Mouse (Mus musculus) gastrocnemius, postnatal 25 days (tissue): ENCODE data around the gene Tmem206. TPM values are rescaled to one million over a fixed set of nuclear protein-coding genes. Genes with fewer than 3 reads are reported as not detected.

ENCODE experiments used
- DNase-seq: peaks from one replicate; pipeline ENCODE4 v3.0.0; 2022
- total RNA-seq, 2 experiments: library from RNA; stranded (reverse); gene quantifications; 1 replicate in 1 of 2; 2 replicates in 1 of 2; pipeline ENCODE4 v1.2.3; 2021

The Tmem206 gene
- total RNA-seq, 2 experiments from 2014 or later: 1.2 to 1.3 TPM

DNA sequence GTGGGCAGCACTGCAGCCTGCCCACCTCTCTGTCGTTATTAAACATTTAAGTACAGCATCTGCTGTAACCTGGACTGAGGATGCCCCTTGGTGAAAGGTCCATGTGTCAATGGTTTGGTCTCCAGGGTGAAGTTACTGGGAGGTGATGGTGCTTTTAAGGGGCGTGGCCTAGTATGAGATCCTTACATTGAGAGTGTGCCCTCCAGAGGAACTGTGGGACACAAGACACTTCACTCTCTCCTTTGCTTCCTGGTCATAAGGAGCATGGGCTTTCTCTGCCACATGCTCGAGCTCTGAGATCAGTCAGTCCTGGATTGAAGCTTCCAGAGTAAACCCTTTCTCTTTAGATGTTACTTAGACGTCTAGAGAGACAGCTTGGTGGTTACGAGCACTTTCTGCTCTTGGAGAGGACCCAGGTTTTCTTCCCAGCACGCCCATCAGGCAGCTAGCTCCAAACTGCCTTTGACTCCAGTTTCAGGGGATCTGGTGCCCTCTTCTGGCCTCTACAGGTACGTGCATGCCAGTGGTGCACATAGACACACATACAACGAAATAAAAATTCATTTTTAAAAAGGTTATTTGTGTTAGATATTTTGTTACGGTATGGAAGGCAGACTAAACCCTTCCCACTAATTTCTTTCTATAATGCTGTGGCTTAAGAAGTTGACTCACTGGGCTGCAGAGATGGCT, 17.8 kb upstream of the Tmem206 start:
- no peak for DNase-seq

DNA sequence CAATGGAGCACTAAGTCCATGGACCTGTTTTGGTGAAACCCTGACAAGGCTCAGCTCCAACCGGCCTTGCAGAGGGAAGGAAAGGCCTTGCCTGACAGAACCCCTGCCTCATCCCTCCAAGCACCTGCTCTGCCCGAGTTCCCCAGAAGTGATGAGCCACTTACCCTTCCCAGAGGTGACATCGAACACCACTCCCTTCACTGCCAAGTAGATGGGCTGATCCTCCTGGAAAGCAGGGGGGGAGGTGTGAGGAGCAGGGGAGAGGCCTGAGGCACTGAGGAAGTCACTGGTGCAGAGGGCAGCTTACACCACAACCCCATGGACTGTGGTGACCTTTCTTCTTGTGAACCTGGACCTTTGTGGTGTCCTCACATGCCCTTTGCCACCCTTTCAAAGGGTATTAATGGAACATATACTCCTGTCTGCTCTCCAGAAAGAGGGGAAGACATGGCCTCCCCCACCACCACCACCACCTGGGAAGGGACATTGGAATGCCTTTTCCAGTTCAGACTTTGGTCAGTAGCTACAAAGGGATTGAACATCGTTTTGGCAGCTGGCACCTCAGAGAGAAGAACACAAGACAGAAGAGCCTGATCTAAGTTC, 14.3 kb upstream of the Tmem206 start:
- peak; percentile 51 for DNase-seq

DNA sequence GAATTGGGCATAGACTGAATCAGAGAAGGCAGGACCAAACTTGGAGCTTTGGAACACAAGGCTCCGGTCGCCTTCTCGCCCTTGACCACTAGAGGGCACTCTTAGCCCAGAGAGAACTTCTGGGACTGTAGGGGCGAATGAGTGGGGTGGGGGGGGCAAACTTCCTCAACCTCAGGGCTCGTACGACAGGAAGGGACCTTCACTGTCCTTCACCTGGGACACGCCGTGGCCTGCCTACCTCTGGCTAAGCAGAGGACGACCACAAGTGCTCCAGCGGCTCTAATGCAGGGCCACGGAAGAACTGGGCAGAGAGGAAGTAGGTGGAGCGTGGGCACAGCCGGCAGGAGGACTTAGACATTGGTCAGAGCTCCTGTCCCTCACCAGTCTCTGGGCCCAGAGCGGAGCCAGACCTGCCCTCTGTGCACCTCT, 13.2 kb upstream of the Tmem206 start:
- peak; percentile 82 for DNase-seq

DNA sequence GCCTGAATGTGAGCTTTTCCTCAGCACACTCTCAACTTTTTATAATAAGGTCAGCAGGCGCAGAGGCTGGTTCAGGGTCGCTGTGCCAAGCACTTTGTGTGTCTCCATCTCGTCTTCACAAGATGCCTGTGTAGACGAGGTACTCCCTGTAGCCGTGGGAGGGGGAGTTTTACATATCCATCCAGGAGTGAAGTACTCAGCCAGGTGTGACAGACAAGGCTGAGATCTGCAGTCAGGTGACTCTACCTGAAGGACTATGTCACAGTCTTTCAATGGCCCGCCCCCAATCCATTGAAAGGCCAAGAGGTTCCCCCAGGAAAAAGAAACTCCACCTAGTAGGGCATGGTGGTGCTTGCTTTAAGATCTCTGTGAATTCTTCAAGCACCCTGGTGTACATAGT, 12.6 kb upstream of the Tmem206 start:
- no peak for DNase-seq

DNA sequence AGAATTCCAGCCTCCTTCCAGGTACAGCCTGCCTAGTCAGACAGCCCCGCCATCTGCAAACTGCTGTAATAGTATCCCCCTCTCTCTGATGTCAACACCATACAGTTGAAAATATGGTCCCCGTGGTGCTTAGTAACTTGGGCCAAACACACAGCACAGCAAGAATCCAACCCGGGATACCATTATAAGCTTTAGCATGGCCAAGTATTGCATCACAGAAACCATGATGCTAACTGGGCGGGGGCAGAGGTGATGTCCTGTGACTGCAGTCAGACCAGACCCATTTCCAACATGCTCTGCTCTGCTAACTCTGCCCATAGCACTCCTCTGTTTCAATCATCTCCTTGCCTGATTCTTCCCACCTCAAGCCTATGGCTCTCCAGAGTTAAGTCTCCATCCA, 11.8 kb upstream of the Tmem206 start:
- DNase-seq: no peak

DNA sequence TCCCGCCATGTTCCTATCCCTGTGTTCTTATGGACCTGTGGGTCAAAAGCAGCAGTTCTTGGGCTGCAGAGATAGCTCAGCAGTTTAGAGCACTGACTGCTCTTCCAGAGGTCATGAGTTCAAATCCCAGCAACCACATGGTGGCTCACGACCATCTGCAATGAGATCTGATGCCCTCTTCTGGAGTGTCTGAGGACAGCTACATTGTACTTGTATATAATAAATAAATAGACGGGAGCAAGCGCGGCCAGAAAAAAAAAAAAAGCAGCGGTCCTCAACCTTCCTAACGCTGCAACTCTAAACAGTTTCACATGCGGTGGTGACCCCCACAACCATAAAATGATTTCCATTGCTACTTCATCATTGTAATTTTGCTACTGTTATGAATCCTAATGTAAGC, 8.9 kb upstream of the Tmem206 start:
- no peak for DNase-seq

DNA sequence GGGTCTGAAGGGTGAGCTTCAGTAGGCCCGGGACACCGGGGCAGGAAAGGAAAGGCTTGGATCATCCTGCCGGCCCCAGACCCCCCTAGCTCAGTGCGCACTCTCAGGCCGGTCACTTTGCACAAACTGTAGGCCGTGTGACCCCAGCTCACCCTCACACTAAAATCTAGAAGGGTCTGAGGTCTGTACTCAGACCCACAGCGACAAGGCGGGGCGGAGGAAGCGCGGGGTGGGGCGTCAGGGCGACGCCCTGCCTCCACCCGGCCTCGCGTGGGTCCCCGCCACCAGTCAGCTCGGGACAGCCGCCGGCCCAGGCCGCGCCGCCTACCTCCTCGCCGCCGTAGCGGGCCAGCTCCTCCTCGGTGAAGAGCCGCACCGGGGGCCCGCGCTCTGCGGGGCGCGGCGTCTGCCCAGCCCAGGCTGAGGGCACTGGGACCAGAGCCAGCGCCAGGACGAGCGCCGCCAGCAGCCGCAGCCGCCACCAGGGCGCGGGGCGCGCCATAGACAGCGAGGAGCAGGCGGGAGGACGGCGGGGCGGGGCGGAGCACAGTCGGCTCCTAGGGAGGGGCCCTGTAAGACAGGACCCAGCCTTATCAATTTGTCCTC, 8.0 kb upstream of the Tmem206 start, which contains the start of gene Nenf:
TSS of gene Nenf (minus strand) at position 604 of the 606 bp plus-strand sequence.
- peak; percentile 81 for DNase-seq

DNA sequence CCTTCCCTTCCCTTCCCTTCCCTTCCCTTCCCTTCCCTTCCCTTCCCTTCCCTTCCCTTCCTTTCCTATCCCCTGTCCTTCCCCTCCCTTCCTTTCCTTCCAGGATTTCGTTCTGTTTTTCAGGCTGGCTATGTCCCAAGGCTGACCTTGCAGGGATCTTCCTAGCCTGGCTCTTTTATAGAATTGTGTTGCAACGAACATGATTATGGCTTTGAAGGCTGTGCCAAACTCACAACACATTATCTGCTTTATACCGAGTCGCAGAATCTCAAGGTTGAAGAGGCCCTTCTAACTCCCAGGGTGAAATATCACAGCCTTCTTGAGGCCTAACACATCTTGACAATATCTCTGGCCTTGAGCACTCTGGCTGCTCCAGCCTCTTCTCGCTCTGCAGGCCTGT, 7.0 kb upstream of the Tmem206 start:
- DNase-seq: no peak

DNA sequence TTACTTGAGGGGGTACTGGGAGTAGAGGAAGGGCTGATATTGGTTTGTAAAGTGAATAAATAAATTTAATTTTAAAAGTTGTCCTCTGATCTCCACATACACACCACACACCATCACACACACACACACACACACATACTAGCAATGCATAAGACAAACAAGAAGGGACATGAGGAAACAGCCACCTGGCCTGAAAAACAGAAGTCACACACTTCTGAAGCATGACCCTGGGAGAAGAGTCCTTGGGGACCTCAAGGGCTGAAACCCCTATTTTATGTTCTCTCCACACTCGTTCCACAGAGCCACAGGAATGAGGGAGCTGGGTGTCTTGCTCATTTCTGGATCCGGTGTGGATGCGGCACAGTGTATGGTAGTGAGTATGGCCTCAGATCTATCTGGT, 2.3 kb upstream of the Tmem206 start:
- no peak for DNase-seq

DNA sequence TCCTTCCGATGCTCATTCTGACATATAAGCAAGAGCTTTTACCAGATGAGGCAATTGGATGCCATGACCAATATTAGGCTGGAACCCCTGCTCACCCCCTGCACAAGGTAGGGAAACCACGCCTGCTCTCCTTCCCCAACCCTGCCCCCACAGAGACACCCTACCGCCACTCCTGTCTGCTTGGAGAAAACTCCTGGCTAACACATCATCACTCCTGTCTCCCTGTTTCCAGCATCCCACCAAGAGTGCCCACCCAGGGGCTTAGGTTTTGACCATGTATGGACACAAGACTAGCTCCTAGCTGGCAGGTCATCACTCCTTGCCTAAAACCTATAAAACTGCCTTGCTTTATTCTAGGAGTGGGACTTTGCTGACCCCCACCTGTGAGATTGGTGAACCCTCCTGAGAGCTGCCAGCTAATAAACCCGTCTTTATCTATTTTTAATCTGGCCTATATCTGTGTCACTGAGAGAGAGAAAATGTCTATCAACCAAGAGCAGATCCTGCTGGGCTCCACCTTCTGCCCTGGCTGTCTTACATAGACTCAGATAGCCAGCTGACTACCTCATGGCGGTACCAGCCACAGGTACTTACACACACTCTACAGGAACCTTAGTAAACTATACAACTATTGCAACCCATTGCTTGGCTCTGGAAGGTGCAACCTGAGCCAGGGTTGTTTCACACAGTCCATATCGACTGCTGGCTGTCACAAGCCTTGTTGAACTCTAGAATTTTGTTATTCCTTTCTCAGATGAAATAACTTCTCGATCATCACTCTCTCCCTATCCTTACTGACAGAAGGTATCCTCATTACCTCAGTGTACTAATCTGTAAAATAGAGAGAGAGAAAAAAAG, 750 bp upstream of the Tmem206 start:
- DNase-seq: no peak

DNA sequence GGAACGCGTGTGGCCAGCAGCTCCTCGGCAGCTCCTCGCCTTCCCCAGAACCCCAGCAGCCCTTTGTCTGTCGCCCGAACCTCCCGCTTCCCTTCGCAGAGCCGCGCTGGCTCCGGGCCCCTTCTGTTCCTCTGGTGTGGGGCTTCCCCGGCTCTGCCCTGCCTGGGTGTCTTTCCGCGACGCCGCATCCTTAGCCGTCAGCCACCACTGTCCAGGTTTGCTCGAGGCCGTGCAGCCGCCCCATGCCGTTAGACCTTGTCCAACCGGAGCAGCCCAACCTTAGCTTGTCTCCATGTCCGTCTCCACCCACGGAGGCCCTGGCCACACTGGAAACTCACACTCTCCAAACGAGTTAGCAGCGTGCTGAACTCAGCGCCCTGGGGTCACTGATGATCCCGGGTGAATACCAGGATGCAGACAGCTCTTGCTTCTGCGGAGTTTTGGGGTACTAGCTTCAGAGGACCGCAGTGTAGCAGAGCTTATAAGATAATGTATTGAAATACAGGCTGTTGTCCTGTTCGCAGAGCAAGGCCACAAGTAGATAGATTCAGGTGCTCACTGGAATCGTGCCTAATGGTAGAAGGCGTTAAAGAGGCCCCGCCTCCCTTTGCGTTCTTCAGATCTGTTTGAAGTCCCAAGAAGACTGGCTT, 646 bp downstream of the Tmem206 start:
- DNase-seq: peak; percentile 34

DNA sequence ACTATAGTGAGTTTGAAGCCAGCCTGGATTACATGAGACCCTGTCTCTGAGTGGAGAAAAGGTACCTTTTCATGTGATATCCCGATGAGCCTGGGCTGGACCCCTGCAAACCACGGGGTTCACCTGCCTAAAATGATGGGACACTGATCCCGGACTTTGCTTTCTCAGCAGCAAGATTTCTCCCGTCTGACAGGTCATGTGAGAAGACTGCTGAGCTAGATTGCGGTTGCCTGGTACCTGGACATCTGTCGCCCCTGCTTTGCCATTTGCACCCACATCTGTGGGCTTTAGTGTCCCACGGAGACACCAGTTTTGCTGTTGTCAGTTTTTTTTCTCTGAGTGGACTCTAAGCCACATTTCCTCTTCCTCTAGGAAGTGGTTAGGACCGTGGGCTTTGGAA, 1.5 kb downstream of the Tmem206 start:
- no peak for DNase-seq

DNA sequence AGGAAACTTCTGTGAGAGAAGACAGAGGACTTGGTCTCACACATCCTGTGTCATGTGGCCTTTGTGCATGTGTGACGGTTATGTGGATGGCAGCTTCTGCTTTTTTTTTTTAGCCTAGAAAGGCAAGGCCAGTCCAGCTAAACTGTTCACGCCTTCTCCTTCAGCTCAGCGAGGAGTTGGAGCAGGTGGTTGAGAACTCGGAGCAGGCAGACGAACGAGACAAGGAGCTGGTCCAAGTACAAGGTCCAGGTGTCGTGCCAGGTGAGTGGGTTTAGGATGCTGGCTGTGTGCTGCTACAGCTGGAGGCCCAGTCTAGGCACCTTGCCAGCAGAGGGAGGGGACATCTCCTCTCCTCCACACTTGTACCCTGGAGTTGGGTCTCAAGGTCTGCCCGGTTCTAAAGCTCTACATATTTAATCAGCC, 2.3 kb downstream of the Tmem206 start:
- no peak for DNase-seq

DNA sequence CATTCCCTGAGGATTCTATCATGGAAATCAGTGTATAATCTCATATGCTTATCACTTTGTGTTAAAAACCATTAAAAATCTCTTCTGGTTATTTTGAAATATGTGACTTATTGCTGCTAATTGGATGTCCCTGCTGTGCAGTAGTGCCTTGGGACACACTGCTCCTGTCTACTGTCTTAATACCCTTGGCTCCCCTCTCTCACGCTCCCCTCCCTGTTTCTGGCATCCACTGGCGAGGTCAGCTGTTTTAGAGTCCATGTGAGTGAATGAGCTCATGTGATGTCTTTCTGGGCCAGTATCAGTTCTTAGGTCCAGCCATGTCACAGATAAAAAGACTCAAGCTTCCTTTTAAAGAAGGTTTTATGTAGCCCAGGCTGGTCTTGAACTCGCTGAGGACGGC, 4.6 kb downstream of the Tmem206 start:
- no peak for DNase-seq

DNA sequence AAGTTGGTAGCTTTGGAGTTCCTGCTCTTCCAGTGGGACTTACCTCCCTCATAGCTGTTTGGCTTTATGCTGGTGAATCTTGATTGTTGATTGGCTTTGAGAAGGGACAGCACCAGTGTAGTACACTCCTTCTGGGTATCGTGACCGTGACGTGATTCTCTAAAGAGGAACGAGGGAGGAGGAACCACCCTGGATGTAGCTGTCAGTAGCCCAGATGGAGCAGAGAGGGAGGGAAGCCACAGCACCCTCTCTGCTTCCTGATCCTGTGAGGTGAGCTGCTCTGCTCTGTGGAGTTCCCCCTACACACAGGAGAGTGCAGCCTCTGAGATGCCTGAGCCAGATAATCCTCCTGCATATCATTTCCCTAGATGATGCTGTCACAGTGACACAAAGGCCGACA, 8.8 kb downstream of the Tmem206 start:
- DNase-seq: no peak

DNA sequence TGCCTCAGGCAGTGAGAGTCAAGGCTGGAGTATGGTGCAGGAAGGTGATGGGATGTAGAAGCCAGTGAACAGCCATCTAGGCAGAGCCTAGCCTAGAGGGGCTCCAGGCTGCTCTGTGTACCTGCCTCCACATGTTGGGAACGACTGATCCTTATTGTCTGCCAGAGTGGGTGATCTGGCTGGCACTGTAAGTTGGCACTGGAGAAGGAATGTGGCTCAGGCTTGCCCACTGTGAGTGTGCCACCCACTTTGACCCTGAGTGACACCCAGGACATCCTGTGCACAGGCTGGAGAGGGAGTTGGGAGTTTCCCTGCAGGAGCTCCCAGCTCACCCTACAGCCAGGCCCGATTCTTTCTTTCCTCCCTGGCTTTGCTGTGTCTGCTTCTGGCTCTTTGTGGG, 14.2 kb downstream of the Tmem206 start:
- no peak for DNase-seq

DNA sequence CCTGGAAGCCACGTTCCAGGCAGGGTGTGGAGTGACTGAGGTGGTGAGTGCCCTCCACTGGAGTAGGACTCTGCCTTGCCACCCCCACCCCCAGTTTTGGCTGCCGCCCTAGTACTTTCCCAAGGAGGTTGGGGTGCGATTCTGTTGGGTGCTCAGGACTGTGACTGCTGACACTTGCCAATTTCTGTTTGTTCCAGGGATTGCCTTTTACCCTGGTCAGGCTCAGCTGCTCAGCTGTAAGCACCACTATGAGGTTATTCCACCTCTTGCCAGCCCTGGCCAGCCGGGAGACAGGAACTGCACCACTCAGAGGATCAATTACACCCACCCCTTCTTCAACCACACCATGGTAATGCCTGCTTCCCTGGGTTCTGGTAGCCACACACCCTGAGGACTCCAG, 14.8 kb downstream of the Tmem206 start:
- no peak for DNase-seq

DNA sequence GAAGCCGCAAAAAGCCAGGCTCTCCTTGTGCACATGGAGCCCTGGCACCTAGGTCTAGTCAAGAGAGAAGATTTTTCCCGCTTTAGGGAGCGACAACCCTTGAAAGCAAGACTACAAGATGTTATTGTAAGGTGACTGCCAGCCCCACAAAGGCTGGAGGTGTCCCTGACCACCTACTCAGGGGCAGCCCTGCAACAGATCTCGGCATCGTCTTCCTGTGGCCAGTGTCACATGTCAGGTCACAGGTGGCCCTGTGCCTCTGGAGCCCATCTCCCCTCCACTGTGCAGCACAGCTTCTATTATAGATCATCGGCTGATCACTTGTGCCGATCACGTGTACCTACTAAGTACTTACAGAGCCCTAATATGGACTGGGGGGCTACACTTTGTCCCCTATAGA, 21.9 kb downstream of the Tmem206 start:
- DNase-seq: no peak

DNA sequence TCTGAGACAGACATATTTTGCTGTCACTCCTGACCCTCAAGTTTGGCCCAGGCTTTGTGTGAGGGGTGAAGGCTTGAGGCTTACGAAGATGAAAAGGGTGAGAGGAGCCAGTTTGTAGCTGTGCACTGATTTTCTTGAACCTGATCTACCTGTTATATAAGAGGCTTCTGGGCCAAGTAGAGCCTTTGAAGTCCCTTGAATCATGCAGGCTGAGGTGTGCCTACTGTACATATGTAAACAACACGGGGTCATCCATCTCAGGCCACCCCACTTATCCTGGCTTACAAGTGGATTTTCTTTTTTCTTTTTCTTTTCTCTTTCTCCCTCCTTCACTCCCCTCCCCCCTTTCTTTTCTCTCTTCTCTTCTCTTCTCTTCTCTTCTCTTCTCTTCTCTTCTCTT, 22.9 kb downstream of the Tmem206 start:
- DNase-seq: no peak

DNA sequence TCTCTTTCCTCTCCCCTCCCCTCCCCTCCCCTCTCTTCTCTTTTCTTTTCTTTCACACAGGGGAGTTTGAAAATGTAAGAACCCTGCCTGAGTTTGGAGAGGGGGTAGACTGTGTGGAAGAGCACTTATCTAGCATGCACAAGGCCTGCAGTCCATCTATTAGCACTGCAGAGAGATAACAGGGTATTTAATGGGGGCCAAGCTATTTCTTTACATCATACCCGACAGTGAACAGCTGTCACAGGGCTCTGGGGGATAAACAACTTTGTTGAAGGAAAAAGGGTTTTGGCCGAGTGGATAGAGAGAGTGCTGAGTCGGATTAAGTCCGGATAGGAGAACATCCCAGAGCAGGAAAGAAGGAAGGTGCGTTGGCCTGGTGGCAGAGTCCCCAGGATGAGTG, 23.3 kb downstream of the Tmem206 start:
- no peak for DNase-seq

DNA sequence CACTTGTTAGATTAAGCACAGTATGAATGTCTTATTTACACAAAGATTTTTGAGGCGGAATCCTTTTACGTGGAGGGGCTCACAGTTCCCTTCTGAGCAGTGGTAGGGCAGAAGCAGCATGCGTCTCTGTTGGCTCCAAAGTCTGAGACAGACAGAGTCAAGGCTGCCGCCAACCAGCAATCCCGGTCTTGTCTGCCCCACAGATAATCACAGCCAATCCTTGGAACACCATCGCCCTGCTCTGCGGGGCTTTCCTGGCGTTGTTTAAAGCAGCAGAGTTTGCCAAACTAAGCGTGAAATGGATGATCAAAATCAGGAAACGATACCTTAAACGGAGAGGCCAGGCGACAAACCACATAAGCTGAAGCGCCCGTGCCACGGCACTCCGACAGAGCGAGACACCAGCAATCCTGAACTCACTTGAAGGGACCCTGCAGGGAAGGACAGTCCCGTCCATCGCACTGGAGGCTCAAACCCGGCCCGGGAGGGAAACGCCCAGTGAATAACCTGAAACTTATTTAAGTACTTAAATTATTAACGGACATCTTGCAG, 23.9 kb downstream of the Tmem206 start:
- no peak for DNase-seq

DNA sequence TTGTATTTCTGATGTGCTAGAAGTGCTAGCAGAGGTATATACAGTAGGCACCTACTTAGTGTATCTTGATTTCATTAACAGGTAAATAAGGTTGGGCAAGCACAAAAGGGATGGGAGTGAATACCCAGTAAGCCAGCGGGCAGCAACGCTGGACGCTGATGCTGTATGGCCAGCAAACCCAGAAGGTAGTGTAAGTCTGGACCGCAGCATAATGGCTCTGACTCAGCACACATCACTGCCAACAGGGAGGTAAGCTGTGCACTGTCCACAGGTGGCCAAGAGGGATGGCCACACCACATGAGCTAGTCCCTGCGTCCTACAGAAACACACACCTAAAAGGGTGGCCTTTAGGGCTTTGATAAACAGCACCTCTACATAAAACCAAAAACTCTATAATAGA, 24.6 kb downstream of the Tmem206 start:
- DNase-seq: no peak
